16 mouse cellular contexts compared by ENCODE assay signal in the genomic region with DNA sequence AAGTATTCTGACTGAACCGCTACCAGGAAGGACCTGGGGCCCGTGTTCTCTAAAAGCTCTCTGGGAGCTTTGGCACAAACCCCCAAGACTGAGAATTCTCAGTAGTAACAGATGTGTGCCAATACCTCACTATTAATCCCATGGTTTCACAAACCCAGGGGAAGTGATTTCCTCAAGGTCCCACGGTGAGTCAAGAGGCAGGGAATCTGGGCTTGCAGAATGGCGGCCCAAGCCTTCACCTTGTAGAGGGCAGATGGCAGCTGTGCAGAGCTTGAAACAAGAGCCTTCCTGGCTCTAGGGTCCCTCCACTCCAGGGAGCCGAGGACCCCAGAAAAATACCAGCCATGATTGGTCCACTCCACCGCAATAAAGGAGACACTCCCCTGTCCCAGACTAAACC. TPM values are rescaled to one million over a fixed set of nuclear protein-coding genes. Genes with fewer than 3 reads are reported as not detected.
DNase-seq lines count a peak whose midpoint lies in the region; ATAC-seq and TF ChIP-seq lines count a peak whose summit lies in the region.
"Had no signal": no experiment of that assay in that cellular context is flagged by ENCODE, and none has a peak within 500 bp of the region (broad histone marks: within the 10 kb centered on the region; RNA-seq: fewer than 3 reads in every experiment).

No protein-coding gene starts in this region.

- no peak overlapping the region for H3ac ChIP-seq in myocyte (ENCODE audit: control insufficient read depth, insufficient read length)

- H3K36me3 ChIP-seq in heart, embryonic 10.5 days, result 0 out of 2 replicates have a peak, but pooled peaks cover 2% of the 10 kb centered on the region
- no peaks in the 10 kb centered on the region for H3K36me3 ChIP-seq in myocyte (ENCODE audit: control insufficient read depth, insufficient read depth)
- H3K36me3 ChIP-seq in kidney, embryonic 15.5 days, result no peaks in the 10 kb centered on the region
- H3K36me3 ChIP-seq: embryonic facial prominence, embryonic 10.5 days; forebrain, embryonic 15.5 days; heart, embryonic 13.5 days; hindbrain, embryonic 12.5 days had no signal

- H3K4me2 ChIP-seq in myocyte (ENCODE audit: low read depth), result no peak overlapping the region
- H3K4me2 ChIP-seq in kidney, embryonic 15.5 days, result no peak overlapping the region
- H3K4me2 ChIP-seq: forebrain, embryonic 15.5 days; heart, embryonic 13.5 days; hindbrain, embryonic 12.5 days had no signal

- ATAC-seq in kidney, embryonic 15.5 days (replicated peaks; ENCODE audit: low FRiP score), result no peak
- ATAC-seq: forebrain, embryonic 15.5 days; hindbrain, postnatal 0 days had no signal

- TF ChIP-seq POLR2A in myocyte (IDR thresholded peaks at IDR 0.05; ENCODE audit: insufficient read length, low read depth), result no peak

- H3K9ac ChIP-seq in kidney, embryonic 15.5 days, result no peak overlapping the region
- H3K9ac ChIP-seq: forebrain, embryonic 15.5 days; heart, embryonic 13.5 days; hindbrain, embryonic 12.5 days had no signal

- no peaks in the 10 kb centered on the region for H3K9me3 ChIP-seq in heart, embryonic 10.5 days
- no peaks in the 10 kb centered on the region for H3K9me3 ChIP-seq in kidney, embryonic 15.5 days (replicated peaks)
- H3K9me3 ChIP-seq: embryonic facial prominence, embryonic 10.5 days; forebrain, embryonic 15.5 days; heart, embryonic 13.5 days; hindbrain, embryonic 12.5 days had no signal

- 87% methylated on average over 6 of the region's 6 CpGs for WGBS in heart, embryonic 10.5 days
- 70% methylated on average over 6 of the region's 6 CpGs for WGBS in kidney, embryonic 15.5 days

- peaks cover 91% of the 10 kb centered on the region for H3K79me2 ChIP-seq in myocyte (ENCODE audit: control insufficient read depth, insufficient read depth)

- H3K4me1 ChIP-seq in heart, embryonic 10.5 days, result peaks cover 98% of the 10 kb centered on the region
- H3K4me1 ChIP-seq in kidney, embryonic 15.5 days, result peaks cover 85% of the 10 kb centered on the region

- peak overlapping the region; percentile 59; the same call in 1 of the 2 replicates for H3K27ac ChIP-seq in heart, embryonic 10.5 days
- H3K27ac ChIP-seq in kidney, embryonic 15.5 days, result no peak overlapping the region
- H3K27ac ChIP-seq: forebrain, embryonic 15.5 days; hindbrain, embryonic 12.5 days; hindbrain, postnatal 0 days had no signal

- no peaks in the 10 kb centered on the region for H3K27me3 ChIP-seq in heart, embryonic 10.5 days (ENCODE audit: insufficient read depth, poor library complexity, severe bottlenecking)
- H3K27me3 ChIP-seq in myocyte (ENCODE audit: control insufficient read depth, insufficient read depth, insufficient read length), result no peaks in the 10 kb centered on the region
- no peaks in the 10 kb centered on the region for H3K27me3 ChIP-seq in kidney, embryonic 15.5 days
- H3K27me3 ChIP-seq: forebrain, embryonic 15.5 days; heart, embryonic 13.5 days; Patski had no signal

- H3K4me3 ChIP-seq in heart, embryonic 10.5 days, result no peak overlapping the region
- H3K4me3 ChIP-seq in myocyte, result no peak overlapping the region
- no peak overlapping the region for H3K4me3 ChIP-seq in kidney, embryonic 15.5 days (replicated peaks)
- H3K4me3 ChIP-seq: embryonic facial prominence, embryonic 10.5 days; erythroblast, embryonic 14.5 days; forebrain, embryonic 15.5 days; heart, embryonic 13.5 days; hindbrain, embryonic 12.5 days had no signal

- DNase-seq in adrenal gland, adult 2 months, result peak; percentile 83
- DNase-seq in adrenal gland, adult 18-20 months (ENCODE audit: low spot score in 2 of 2), result no peak
- DNase-seq in heart, embryonic 10.5 days (ENCODE audit: low spot score), result no peak
- no peak for DNase-seq in heart, postnatal 4 days
- peak; percentile 60 to 79 for DNase-seq in adrenal gland, postnatal 36 days
- no peak for DNase-seq in thymus, postnatal 36 days
- DNase-seq: kidney, adult 18-20 months had no signal

TF ChIP-seq in myocyte, 11 proteins besides CTCF, POLR2A, EP300 and RAD21:
- TF ChIP-seq MYOD1 (IDR thresholded peaks at IDR 0.05; ENCODE audit: control insufficient read depth in 1 of 3, insufficient read length in 2 of 3, low read depth in 2 of 3) (peak in 2 of 3 experiments; percentile 14 to 23), TCF3 (IDR thresholded peaks at IDR 0.05; ENCODE audit: insufficient read length, low read depth) (no peak), TCF12 (IDR thresholded peaks at IDR 0.05; ENCODE audit: insufficient read depth, poor library complexity, severe bottlenecking) (no peak), MAX (IDR thresholded peaks at IDR 0.05; ENCODE audit: low read depth) (no peak), MYOG (IDR thresholded peaks at IDR 0.05; ENCODE audit: control insufficient read depth in 1 of 3, insufficient read depth in 1 of 3, insufficient read length in 2 of 3, low read depth in 2 of 3) (peak in 1 of 3 experiments; percentile 14), E2F4 (IDR thresholded peaks at IDR 0.05; ENCODE audit: insufficient read depth) (no peak), USF1 (IDR thresholded peaks at IDR 0.05; ENCODE audit: low read depth) (no peak), POLR2AphosphoS2 (IDR thresholded peaks at IDR 0.05; ENCODE audit: insufficient read length, low read depth) (no peak), REST (IDR thresholded peaks at IDR 0.05; ENCODE audit: insufficient read depth, insufficient read length) (no peak), SRF (IDR thresholded peaks at IDR 0.05; ENCODE audit: control insufficient read depth, insufficient read length, low read depth) (no peak), CEBPB (IDR thresholded peaks at IDR 0.05; ENCODE audit: insufficient read depth, poor library complexity, severe bottlenecking) (no peak)

RNA-seq across cellular contexts. Expression of a gene that starts 28.9 kb away (rescaled TPM):
- 100 to 1,000 TPM in 1 of 2 experiments, 10 to 100 TPM in 1; 48.7 to 154 TPM for total RNA-seq in adrenal gland, adult 2 months (2021)
- 71.0 and 106 TPM in 2 replicates for polyA plus RNA-seq in adrenal gland, adult 2 months (2012; rRNA removed)
- total RNA-seq in adrenal gland, adult 18-20 months (2021), result 100 to 1,000 TPM in 1 of 2 experiments, 10 to 100 TPM in 1; 75.3 to 151 TPM
- 8.2 and 8.3 TPM in 2 replicates for polyA plus RNA-seq in heart, embryonic 10.5 days (2016; fragmentation: Nextera tagmentation; extraction: Ambion mirVana)
- 10 to 100 TPM; 69.3 to 70.9 TPM for total RNA-seq in heart, postnatal 4 days (2021)
- 100 to 1,000 TPM in 1 of 2 experiments, 10 to 100 TPM in 1; 51.4 to 110 TPM for total RNA-seq in adrenal gland, postnatal 36 days (2021)
- polyA plus RNA-seq in myocyte (2012; fragmentation: generic; extraction: Trizol), result 46.3 TPM
- 3.8 and 4.9 TPM in 2 replicates for polyA plus RNA-seq in kidney, embryonic 15.5 days (2015; fragmentation: Nextera tagmentation; extraction: Ambion mirVana)

Comparison
In these comparisons a context has a peak if more than half of its experiments do, and no peak if none do; other contexts are left out.
1. DNase-seq: peak in adrenal gland, adult 2 months (single experiment) and adrenal gland, postnatal 36 days (2 of 2); none in adrenal gland, adult 18-20 months (0 of 2), heart, embryonic 10.5 days (single experiment), heart, postnatal 4 days (single experiment) and thymus, postnatal 36 days (0 of 2).